Mouse (Mus musculus) subcutaneous adipose tissue, adult 2 months (tissue): ENCODE data around the gene Ppm1l. TPM values are rescaled to one million over a fixed set of nuclear protein-coding genes. Genes with fewer than 3 reads are reported as not detected.

Experiments used
- polyA plus RNA-seq: library from polyadenylated mRNA; depleted of rRNA; stranded (reverse); fragments of >200 nt; gene quantifications from 2 replicates; pipeline ENCODE4 v1.2.3, GENCODE M21; 2012; ENCODE audit warnings: low replicate concordance; rRNA removed

Ppm1l gene
- polyA plus RNA-seq = 2.8 and 9.5 TPM in 2 replicates

DNA sequence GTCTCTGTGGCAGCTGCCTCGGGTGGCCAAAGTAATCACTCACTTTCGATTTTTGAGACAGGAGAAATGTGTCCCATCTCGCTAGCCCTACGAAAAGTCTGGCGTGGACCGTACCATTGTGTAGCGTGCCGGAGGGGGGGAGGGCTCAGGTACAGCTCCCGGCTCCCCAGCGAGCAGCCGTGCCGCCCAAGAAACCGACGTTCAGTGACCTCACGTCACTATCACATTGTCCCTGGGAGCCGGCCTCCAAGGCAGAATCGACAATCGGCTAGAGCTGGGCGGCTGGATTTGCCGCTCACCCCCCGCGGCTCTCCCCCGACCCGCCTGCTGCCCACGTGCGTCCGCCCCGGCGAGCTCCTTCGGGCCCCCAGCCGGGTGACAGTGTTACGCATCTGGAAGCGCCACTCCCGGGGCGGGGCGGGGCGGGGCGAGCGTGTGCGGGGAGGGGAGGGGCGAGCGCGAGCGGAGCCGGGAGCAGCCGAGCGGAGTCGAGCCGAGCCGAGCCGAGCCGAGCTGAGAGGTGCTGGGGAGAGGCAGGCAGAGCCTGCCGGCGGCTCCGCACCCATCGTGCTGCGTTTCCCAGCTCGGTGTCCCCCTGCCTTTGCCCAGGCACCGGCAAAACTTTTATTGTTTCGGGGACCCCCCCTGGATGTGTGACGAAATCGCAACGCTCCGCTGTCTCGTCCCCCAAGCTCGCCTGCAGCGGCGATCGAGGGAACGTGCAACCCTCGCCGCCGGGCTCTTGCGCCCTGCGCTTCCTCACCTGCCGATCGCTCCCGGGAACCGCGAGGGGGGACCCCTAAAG, at the start of gene Ppm1l:
TSS of gene Ppm1l (plus strand) at position 471 of the 805 bp plus-strand sequence.

DNA sequence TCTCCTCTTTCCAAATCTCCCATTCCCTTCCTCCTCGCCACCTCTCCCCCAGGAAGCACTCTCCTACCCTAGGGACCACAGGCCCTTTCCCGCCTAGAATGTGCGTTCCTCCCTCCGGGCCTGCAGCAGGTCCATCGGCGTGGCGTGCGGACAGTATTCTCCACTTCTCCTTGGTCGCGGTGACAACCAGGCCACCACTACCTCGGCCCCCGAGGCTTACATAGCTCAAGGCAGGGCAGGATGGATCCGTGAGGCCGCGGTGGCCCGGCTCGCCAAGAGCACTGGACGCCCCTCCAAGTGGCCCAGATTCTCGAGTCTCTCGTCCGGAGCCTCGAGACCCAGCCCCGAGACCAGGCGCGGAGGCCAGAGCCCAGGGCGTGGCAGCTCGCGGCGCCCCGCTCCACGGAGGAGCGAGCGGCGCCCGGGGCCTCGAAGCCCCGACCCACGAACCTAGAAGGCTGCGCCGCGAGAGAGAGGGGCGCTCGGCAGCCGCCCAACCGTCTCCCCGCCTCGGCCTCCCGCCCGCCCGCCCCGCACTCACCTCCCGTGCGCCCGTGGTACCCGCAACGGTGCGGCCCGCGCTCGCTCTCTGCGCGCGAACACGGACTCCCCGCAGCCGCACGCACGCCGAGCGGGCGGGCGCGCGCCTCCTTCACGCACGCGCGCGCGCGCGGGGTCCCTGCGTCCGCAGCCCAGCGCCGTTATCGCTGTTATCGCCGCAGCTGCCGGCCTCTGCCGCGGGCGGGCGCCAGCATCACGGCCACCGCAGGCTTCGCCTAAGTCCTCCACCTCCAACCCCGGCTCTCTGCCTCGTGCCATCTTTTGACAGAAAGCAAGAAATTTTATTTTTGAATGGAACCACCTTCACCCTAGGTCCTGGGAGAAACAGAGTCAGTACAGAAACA, 281.9 kb downstream of the Ppm1l start, which contains the start of gene B3galnt1:
TSS of gene B3galnt1 (minus strand) at position 700 of the 905 bp plus-strand sequence.

Other genes starting within 250 kb of the Ppm1l start
- 16.1 and 22.4 TPM in 2 replicates for gene Kpna4, start 189.7 kb upstream of the Ppm1l start, polyA plus RNA-seq
- gene Arl14, start 94.4 kb upstream of the Ppm1l start, polyA plus RNA-seq = 0.42 TPM in 1 of 2 replicates, not detected in the other